Mouse (Mus musculus): ENCODE results near the gene Ybey. TPM values are rescaled to one million over a fixed set of nuclear protein-coding genes. Genes with fewer than 3 reads are reported as not detected.

Gene Ybey
- polyA plus RNA-seq, 1 experiment from 2014 or later = 3.3 TPM

DNA sequence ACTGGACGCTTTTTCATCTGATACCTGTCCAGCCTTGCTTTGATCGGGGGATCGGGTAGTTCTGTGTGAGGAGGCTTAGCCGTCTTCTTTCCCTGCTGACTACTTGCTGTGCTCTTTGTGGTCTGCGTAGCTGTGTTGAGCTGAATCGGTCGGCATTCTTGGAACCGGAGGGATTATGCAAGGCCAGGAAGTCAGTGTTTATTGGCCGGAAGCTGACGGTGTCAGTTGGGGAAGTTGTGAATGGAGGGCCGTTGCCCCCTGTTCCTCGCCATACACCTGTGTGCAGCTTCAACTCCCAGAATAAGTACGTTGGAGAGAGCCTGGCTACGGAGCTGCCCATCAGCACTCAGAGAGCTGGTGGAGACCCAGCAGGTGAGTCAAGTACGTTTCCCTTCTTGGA, 20.3 kb upstream of the Ybey start:
- DNase-seq (ENCODE audit: low spot score) (no peak), ATAC-seq (ENCODE audit: low read depth) (no peak)
- no peak overlapping the region for H3K4me3 ChIP-seq (ENCODE audit: low read depth, low read length)
- no peaks in the 10 kb centered on the region for H3K27me3 ChIP-seq (replicated peaks; ENCODE audit: control insufficient read depth, insufficient read depth, low read length)
- H3K4me1 ChIP-seq (ENCODE audit: control insufficient read depth, insufficient read depth, low read length) = no peaks in the 10 kb centered on the region
- no peaks in the 10 kb centered on the region for H3K9me3 ChIP-seq (ENCODE audit: control insufficient read depth, low read length)
- H3K4me2 ChIP-seq (ENCODE audit: low read depth, low read length) = no peak overlapping the region
- peaks cover 97% of the 10 kb centered on the region for H3K36me3 ChIP-seq (ENCODE audit: control insufficient read depth, insufficient read depth, low read length)
- no peak overlapping the region for H3K27ac ChIP-seq (replicated peaks; ENCODE audit: low read depth, low read length)
- 91% methylated on average over 15 of the region's 15 CpGs for WGBS
- H3K9ac ChIP-seq (ENCODE audit: low read depth, low read length) = no peak overlapping the region

- H3K36me3 ChIP-seq (ENCODE audit: control insufficient read depth, insufficient read depth, low read length) = peaks cover 97% of the 10 kb centered on the region
- H3K4me1 ChIP-seq (ENCODE audit: control insufficient read depth, insufficient read depth, low read length) = no peaks in the 10 kb centered on the region
- H3K9me3 ChIP-seq (ENCODE audit: control insufficient read depth, low read length) = no peaks in the 10 kb centered on the region
- over 99% methylated on average over 8 of the region's 8 CpGs for WGBS
- DNase-seq (ENCODE audit: low spot score) (no peak), ATAC-seq (ENCODE audit: low read depth) (no peak)
- no peak overlapping the region for H3K4me2 ChIP-seq (ENCODE audit: low read depth, low read length)
- no peaks in the 10 kb centered on the region for H3K27me3 ChIP-seq (replicated peaks; ENCODE audit: control insufficient read depth, insufficient read depth, low read length)
- no peak overlapping the region for H3K4me3 ChIP-seq (ENCODE audit: low read depth, low read length)
- H3K27ac ChIP-seq (replicated peaks; ENCODE audit: low read depth, low read length) = no peak overlapping the region
- no peak overlapping the region for H3K9ac ChIP-seq (ENCODE audit: low read depth, low read length)
Observed at GRCm38 (mm10) chr10:76488265-76488664, 19.4 kb upstream of the Ybey start.

GRCm38 (mm10) chr10:76486302-76486701, 17.4 kb upstream of the Ybey start:
- H3K9ac ChIP-seq (ENCODE audit: low read depth, low read length) = no peak overlapping the region
- H3K4me2 ChIP-seq (ENCODE audit: low read depth, low read length) = no peak overlapping the region
- no peaks in the 10 kb centered on the region for H3K9me3 ChIP-seq (ENCODE audit: control insufficient read depth, low read length)
- DNase-seq (ENCODE audit: low spot score) (no peak), ATAC-seq (ENCODE audit: low read depth) (no peak)
- H3K36me3 ChIP-seq (ENCODE audit: control insufficient read depth, insufficient read depth, low read length) = peaks cover 99% of the 10 kb centered on the region
- H3K27ac ChIP-seq (replicated peaks; ENCODE audit: low read depth, low read length) = no peak overlapping the region
- H3K4me1 ChIP-seq (ENCODE audit: control insufficient read depth, insufficient read depth, low read length) = no peaks in the 10 kb centered on the region
- H3K27me3 ChIP-seq (replicated peaks; ENCODE audit: control insufficient read depth, insufficient read depth, low read length) = no peaks in the 10 kb centered on the region
- H3K4me3 ChIP-seq (ENCODE audit: low read depth, low read length) = no peak overlapping the region
- WGBS = 100% methylated on average over 2 of the region's 2 CpGs

GRCm38 (mm10) chr10:76481480-76481879, 12.6 kb upstream of the Ybey start:
- peaks cover 95% of the 10 kb centered on the region for H3K36me3 ChIP-seq (ENCODE audit: control insufficient read depth, insufficient read depth, low read length)
- H3K9me3 ChIP-seq (ENCODE audit: control insufficient read depth, low read length) = no peaks in the 10 kb centered on the region
- H3K4me2 ChIP-seq (ENCODE audit: low read depth, low read length) = no peak overlapping the region
- H3K27me3 ChIP-seq (replicated peaks; ENCODE audit: control insufficient read depth, insufficient read depth, low read length) = no peaks in the 10 kb centered on the region
- no peak overlapping the region for H3K27ac ChIP-seq (replicated peaks; ENCODE audit: low read depth, low read length)
- no peaks in the 10 kb centered on the region for H3K4me1 ChIP-seq (ENCODE audit: control insufficient read depth, insufficient read depth, low read length)
- no peak overlapping the region for H3K4me3 ChIP-seq (ENCODE audit: low read depth, low read length)
- DNase-seq (ENCODE audit: low spot score) (no peak), ATAC-seq (ENCODE audit: low read depth) (no peak)
- 88% methylated on average over 6 of the region's 6 CpGs for WGBS
- H3K9ac ChIP-seq (ENCODE audit: low read depth, low read length) = no peak overlapping the region

DNA sequence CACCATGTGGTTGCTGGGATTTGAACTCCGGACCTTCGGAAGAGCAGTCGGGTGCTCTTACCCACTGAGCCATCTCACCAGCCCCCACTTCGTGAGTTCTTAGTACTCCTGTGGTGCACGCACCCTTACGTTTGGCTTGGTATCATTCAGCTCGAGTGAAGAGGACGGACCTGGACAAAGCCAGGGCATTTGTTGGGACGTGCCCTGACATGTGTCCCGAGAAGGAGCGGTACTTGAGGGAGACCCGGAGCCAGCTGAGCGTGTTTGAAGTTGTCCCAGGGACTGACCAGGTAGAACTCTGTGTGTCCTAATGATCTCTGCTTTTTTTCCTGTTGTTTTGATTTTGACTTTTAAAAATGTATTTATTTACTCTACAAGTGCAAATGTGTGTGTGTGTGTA, 11.9 kb upstream of the Ybey start:
- no peak overlapping the region for H3K4me2 ChIP-seq (ENCODE audit: low read depth, low read length)
- ATAC-seq (ENCODE audit: low read depth) = no peak
- no peaks in the 10 kb centered on the region for H3K4me1 ChIP-seq (ENCODE audit: control insufficient read depth, insufficient read depth, low read length)
- no peak overlapping the region for H3K4me3 ChIP-seq (ENCODE audit: low read depth, low read length)
- no peak overlapping the region for H3K9ac ChIP-seq (ENCODE audit: low read depth, low read length)
- H3K9me3 ChIP-seq (ENCODE audit: control insufficient read depth, low read length) = no peaks in the 10 kb centered on the region
- 85% methylated on average over 13 of the region's 13 CpGs for WGBS
- no peaks in the 10 kb centered on the region for H3K27me3 ChIP-seq (replicated peaks; ENCODE audit: control insufficient read depth, insufficient read depth, low read length)
- peaks cover 95% of the 10 kb centered on the region for H3K36me3 ChIP-seq (ENCODE audit: control insufficient read depth, insufficient read depth, low read length)
- H3K27ac ChIP-seq (replicated peaks; ENCODE audit: low read depth, low read length) = no peak overlapping the region
- no peak for DNase-seq (ENCODE audit: low spot score)

DNA sequence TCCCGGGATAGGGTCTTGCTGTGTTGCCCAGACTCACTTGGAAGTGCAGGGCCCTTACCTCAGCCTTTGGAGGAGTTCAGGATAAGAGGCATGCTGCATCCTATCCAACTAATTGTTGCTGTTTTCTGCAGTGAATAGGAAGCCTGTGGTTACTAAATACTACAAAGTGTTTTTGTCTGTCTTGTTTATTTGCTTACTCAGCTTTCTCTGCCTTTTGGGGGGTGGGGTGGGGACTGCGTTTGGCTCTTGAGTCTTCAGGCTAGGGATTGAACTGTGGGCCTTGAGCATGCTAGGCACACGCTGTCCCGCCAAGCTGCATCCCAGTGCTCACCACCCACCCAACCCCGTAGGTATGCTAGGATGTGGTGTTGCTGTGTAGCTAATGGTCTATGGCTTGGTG, 4.8 kb upstream of the Ybey start:
- Histone ChIP-seq H3K9ac (ENCODE audit: low read depth, low read length) (no peak overlapping the region), H3K27ac (replicated peaks; ENCODE audit: low read depth, low read length) (no peak overlapping the region), H3K27me3 (replicated peaks; ENCODE audit: control insufficient read depth, insufficient read depth, low read length) (no peaks in the 10 kb centered on the region), H3K4me2 (ENCODE audit: low read depth, low read length) (no peak overlapping the region), H3K4me1 (ENCODE audit: control insufficient read depth, insufficient read depth, low read length) (no peaks in the 10 kb centered on the region), H3K9me3 (ENCODE audit: control insufficient read depth, low read length) (no peaks in the 10 kb centered on the region), H3K4me3 (ENCODE audit: low read depth, low read length) (no peak overlapping the region), H3K36me3 (ENCODE audit: control insufficient read depth, insufficient read depth, low read length) (peaks cover 66% of the 10 kb centered on the region)
- 89% methylated on average over 5 of the region's 5 CpGs for WGBS
- ATAC-seq (ENCODE audit: low read depth) (no peak), DNase-seq (ENCODE audit: low spot score) (no peak)

DNA sequence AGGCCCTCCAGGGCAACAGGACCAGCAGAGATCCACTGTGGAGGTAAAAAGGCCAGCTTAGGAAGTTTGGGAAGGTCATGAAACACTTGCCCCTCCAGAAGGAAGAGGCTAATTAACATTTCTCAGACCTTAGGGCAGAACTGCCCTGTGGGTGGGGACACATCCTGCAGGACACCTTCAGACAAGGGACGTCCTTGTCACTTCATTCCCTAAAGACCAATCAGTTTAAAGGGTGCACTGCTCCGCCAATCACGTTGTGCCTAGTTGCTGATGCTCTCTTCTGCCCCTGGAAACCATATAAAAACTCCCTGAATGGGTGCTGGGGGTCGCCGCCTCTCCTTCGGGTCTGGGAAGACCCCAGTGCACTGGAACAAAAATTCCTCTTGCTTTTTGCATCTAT, 6.2 kb downstream of the Ybey start:
- DNase-seq (ENCODE audit: low spot score) = no peak
- 84% methylated on average over 6 of the region's 6 CpGs for WGBS
- Histone ChIP-seq H3K27me3 (replicated peaks; ENCODE audit: control insufficient read depth, insufficient read depth, low read length) (no peaks in the 10 kb centered on the region), H3K4me3 (ENCODE audit: low read depth, low read length) (no peak overlapping the region), H3K27ac (replicated peaks; ENCODE audit: low read depth, low read length) (no peak overlapping the region), H3K9me3 (ENCODE audit: control insufficient read depth, low read length) (0 out of 2 replicates have a peak, but pooled peaks cover 9% of the 10 kb centered on the region), H3K4me1 (ENCODE audit: control insufficient read depth, insufficient read depth, low read length) (no peaks in the 10 kb centered on the region), H3K4me2 (ENCODE audit: low read depth, low read length) (no peak overlapping the region), H3K9ac (ENCODE audit: low read depth, low read length) (no peak overlapping the region), H3K36me3 (ENCODE audit: control insufficient read depth, insufficient read depth, low read length) (peaks cover 6% of the 10 kb centered on the region; the same call in 1 of the 2 replicates)
- no peak for ATAC-seq (ENCODE audit: low read depth)

DNA sequence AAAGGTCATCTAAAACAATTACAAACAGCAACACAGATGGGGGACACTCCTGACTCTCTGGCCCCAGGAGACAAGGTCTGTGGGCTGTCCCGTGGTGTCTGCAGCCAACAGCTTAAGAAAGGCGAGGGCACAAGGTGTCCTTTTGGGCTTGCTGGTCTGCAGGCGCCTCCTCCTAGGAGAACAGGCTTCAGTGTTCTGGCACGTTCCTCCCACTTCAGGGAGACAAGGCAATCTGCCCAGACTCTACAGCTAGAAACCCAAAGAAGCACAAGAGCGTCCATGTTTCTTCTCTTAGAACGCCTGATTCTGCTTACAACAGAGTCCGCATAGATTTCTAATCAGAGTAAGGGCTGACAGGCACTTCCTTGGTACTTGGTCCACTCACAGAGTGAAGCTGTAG, 6.6 kb downstream of the Ybey start:
- no peak overlapping the region for H3K9ac ChIP-seq (ENCODE audit: low read depth, low read length)
- peaks cover 6% of the 10 kb centered on the region; the same call in 1 of the 2 replicates for H3K36me3 ChIP-seq (ENCODE audit: control insufficient read depth, insufficient read depth, low read length)
- ATAC-seq (ENCODE audit: low read depth) = no peak
- H3K27me3 ChIP-seq (replicated peaks; ENCODE audit: control insufficient read depth, insufficient read depth, low read length) = no peaks in the 10 kb centered on the region
- no peak for DNase-seq (ENCODE audit: low spot score)
- WGBS = 87% methylated on average over 7 of the region's 7 CpGs
- H3K4me1 ChIP-seq (ENCODE audit: control insufficient read depth, insufficient read depth, low read length) = no peaks in the 10 kb centered on the region
- H3K27ac ChIP-seq (replicated peaks; ENCODE audit: low read depth, low read length) = no peak overlapping the region
- H3K9me3 ChIP-seq (ENCODE audit: control insufficient read depth, low read length) = 0 out of 2 replicates have a peak, but pooled peaks cover 9% of the 10 kb centered on the region
- H3K4me2 ChIP-seq (ENCODE audit: low read depth, low read length) = no peak overlapping the region
- H3K4me3 ChIP-seq (ENCODE audit: low read depth, low read length) = no peak overlapping the region

GRCm38 (mm10) chr10:76461255-76461654, 7.7 kb downstream of the Ybey start:
- Histone ChIP-seq H3K27ac (replicated peaks; ENCODE audit: low read depth, low read length) (no peak overlapping the region), H3K36me3 (ENCODE audit: control insufficient read depth, insufficient read depth, low read length) (peaks cover 6% of the 10 kb centered on the region; the same call in 1 of the 2 replicates), H3K9me3 (ENCODE audit: control insufficient read depth, low read length) (0 out of 2 replicates have a peak, but pooled peaks cover 9% of the 10 kb centered on the region), H3K4me2 (ENCODE audit: low read depth, low read length) (no peak overlapping the region), H3K27me3 (replicated peaks; ENCODE audit: control insufficient read depth, insufficient read depth, low read length) (no peaks in the 10 kb centered on the region), H3K4me3 (ENCODE audit: low read depth, low read length) (no peak overlapping the region), H3K4me1 (ENCODE audit: control insufficient read depth, insufficient read depth, low read length) (no peaks in the 10 kb centered on the region), H3K9ac (ENCODE audit: low read depth, low read length) (no peak overlapping the region)
- WGBS = 71% methylated on average over 1 of the region's 1 CpGs
- no peak for ATAC-seq (ENCODE audit: low read depth)
- DNase-seq (ENCODE audit: low spot score) = no peak
